Mouse (Mus musculus) layer of hippocampus, postnatal 25 days (tissue): ENCODE data around the gene Cox4i2. TPM values are rescaled to one million over a fixed set of nuclear protein-coding genes. Genes with fewer than 3 reads are reported as not detected.
A peak's percentile ranks its signal among the peaks of the same experiment; 100 is the strongest.

Source experiments
- DNase-seq, 2 experiments: peaks; one replicate each; pipeline ENCODE4 v3.0.0; 2022; ENCODE audit warnings: mixed read lengths in 2 of 2, low spot score in 1 of 2; ENCODE audit errors: extremely low spot score in 1 of 2
- total RNA-seq, 2 experiments: library from RNA; stranded (reverse); gene quantifications; 2 replicates each; pipeline ENCODE4 v1.2.3; 2021

Cox4i2 gene
- 1 to 10 TPM; 2.0 to 2.7 TPM for total RNA-seq

- no peak for DNase-seq
These were observed at the start of gene Cox4i2 for GRCm38 (mm10) chr2:152753944-152754711. TSS of gene Cox4i2 (plus strand) at chr2:152754173.

- DNase-seq: no peak
These were observed 49.7 kb upstream of the Cox4i2 start for GRCm38 (mm10) chr2:152704256-152704605.

DNA sequence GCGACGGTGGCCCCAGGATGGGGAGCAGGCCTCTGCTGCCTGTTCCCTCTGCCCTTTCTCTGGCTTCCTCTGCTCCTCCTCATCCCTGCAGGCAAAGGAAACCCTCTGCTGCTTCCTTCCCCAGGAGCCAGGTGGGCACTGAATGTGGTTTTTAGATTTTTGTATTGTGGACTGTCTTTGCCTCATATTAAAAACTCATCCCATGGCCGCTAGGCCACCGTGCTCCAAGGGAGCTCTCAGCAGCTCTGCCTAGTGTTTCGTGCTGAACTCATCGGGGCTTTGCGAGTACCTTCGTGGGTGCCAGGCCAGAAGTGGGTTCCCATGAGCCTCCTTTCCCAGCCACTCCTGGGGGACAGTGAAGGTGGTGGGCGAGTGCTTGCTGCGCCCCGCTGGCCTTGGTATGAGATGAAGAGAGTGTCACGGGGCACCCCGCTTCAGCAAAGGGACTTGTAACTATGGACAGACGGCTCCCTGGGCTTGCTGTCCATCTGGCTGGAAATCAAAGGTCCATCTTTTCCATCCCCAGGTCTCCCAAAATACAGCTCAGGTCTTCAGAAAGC is 49.1 kb upstream of the Cox4i2 start:
- DNase-seq: no peak

- peak; percentile 48 to 55 for DNase-seq
These were observed 47.9 kb upstream of the Cox4i2 start for GRCm38 (mm10) chr2:152705993-152706571.

GRCm38 (mm10) chr2:152707186-152707585 is 46.8 kb upstream of the Cox4i2 start:
- DNase-seq: no peak

DNA sequence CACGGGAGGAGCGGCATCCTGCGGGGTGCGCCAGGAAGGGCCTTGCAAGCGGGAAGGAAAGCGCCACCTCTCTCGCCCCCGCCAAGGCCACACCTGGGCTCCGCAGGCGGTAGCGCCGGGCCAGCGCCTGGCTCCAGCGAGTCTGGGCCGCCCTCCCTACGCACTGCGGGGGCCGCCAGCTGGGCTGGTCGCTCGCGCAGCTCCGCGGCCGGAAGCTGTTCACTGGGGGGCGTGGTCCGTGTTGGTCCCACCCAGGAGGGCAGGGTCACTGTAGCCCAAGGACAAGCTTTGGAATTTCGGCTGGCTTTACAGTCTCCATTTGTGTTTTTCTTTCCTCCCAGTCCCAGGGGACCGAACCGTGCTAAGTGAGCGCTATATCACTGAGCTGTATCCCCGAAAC is 46.3 kb upstream of the Cox4i2 start:
- DNase-seq: peak; percentile 38 to 49

GRCm38 (mm10) chr2:152709066-152709465 is 44.9 kb upstream of the Cox4i2 start:
- no peak for DNase-seq

GRCm38 (mm10) chr2:152716241-152716772 is 37.7 kb upstream of the Cox4i2 start:
- no peak for DNase-seq

DNA sequence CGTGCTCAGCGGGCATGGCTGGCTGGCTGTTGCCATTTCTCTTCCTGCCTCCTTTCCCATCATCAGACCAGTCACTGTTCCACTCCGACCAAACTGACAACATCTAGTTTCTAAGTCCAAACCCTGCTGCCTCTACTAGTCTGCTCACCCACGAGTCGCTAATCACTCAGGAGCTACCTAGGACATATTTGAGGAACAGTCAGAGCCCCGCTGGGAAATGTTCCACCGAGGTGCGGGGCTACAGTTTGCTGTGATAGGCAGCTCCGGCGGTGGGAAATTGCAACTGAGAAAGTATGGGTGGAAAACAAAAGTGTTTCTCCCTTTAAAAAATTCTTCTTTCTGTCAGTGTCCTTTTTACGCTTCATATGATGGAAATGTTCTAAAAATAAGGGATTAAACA is 36.3 kb upstream of the Cox4i2 start:
- DNase-seq: no peak

GRCm38 (mm10) chr2:152718076-152718475 is 35.9 kb upstream of the Cox4i2 start:
- DNase-seq: no peak

- DNase-seq: no peak
These were observed 30.2 kb upstream of the Cox4i2 start for GRCm38 (mm10) chr2:152723651-152724331.

- DNase-seq: no peak
These were observed 29.6 kb upstream of the Cox4i2 start for GRCm38 (mm10) chr2:152724332-152724723.

- DNase-seq: no peak
These were observed 28.7 kb upstream of the Cox4i2 start for GRCm38 (mm10) chr2:152725178-152725750.

DNA sequence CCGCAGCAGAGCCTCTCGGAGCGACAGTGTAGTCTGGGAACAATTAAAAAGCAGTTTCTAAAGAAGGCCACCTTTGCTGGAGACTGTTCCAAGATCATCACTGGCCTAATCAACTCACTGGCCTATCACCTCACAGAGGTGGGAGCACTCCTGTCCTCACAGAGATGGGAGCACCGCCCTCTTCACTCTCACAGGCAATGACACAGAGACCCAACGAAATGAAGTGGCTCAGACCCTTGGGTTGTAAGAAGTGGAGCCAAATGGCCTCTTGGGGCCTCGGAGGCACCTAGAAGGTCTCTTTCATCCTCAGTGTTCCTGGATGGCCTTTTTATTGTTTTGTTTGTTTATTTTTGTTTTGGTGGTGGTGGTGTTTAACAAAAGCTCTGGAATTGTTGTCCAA is 27.8 kb upstream of the Cox4i2 start:
- DNase-seq: no peak

- no peak for DNase-seq
These were observed 27.1 kb upstream of the Cox4i2 start for GRCm38 (mm10) chr2:152726751-152727335.

DNA sequence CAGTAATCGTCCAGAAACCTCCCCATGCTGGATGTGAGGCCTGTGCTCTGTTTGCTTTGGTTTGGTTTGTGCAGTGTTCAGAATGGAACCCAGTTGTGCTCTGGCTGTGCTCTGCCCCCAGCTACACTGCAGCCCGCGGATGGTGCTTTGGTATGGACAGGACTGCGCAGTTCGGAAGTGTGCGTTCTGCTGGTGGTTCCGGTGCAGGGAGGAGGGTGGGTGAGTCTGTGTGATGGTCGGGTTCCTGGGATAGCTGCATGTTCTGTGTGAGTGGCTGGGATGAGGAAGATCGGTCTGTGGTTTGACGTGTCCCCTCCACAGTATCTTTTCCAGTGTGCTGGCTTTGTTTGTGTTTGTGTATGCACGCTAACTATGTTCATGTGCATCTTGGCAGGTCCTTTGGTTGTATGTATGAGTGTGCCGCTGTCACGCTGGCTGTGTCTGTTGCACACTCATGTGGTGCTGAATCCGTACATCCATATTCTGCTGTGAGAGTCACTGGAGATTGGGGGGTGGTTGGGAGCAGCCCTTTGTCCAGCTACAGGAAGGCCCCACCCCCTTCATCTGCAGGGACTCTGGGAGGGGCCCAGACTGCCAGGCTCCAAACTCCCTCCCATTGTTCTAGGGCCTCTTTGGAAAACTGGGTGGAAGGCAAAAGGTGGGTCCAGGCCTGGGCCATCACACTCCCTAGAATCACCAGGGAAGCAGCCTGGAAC is 26.0 kb upstream of the Cox4i2 start:
- no peak for DNase-seq

DNA sequence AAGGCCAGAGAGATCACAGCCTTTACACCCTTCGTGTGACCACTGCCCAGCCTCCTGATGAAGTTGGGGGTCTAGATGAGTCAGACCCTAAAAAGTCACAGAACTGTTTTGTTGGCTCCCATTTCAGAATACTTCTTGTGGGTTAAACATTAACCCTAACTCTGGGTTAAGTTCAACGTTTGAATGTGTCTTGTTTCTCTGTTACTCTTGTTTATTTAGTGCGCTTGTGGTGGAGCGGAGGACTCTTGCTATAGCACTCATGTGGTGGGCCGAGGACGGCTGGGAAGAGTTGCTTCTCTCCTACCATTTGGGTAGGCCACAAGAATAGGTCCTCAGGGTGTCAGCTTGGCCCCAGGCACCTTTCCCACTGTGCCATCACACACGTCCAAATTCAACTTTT is 25.4 kb upstream of the Cox4i2 start:
- no peak for DNase-seq

DNA sequence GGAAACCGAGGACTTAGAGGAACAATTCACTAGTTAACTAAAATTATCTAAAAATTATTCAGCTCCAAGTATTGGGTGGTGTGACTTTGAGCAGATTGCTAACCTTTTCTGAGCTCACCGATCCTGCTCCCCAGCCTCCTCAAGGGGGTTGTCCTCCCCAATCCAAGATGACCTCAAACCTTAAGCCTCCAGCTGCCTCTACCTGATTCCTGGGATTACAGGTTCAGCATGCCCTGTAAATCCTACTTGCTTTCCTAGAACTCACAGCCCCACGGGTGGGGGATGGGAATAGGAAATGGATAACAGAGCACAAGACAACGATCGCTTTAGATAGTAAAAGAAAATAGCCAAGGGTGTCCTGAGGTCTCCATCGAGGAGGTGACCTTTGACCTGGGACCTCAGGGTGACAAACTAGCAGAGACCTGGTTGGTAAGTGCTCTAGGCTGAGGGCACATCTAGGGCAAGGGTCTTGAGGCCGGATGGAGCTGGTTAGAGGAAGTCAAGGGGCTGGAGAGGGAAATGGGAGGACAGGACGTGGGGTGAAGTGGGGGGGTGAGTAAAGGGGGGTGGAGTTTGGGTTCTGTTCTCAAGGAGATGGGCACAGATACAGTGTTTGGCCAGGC is 24.8 kb upstream of the Cox4i2 start:
- no peak for DNase-seq

GRCm38 (mm10) chr2:152729636-152730020 is 24.3 kb upstream of the Cox4i2 start:
- DNase-seq: no peak
